Mouse (Mus musculus) limb, embryonic 11.5 days (tissue): ENCODE data around the gene Sclt1. TPM values are rescaled to one million over a fixed set of nuclear protein-coding genes. Genes with fewer than 3 reads are reported as not detected.

Experiments used
- ATAC-seq: fragments of 200-750 bp; cut with Nextera tagmentation; 2 replicates; pipeline ENCODE4 v1.8.0; 2017; ENCODE audit warnings: low read depth; ENCODE audit not compliant: insufficient number of reproducible peaks, low FRiP score, low TSS enrichment
- DNase-seq: peaks from one replicate; pipeline ENCODE4 v3.0.0-alpha.2; 2015; ENCODE audit warnings: low spot score
- H3K27ac ChIP-seq: fragments of 300-500 bp; sonication (generic); replicated peaks from 2 replicates; pipeline ENCODE4 v1.5.1; 2014; ENCODE audit warnings: low read depth, mild to moderate bottlenecking, low read length
- H3K27me3 ChIP-seq: fragments of 300-500 bp; sonication (generic); 2 replicates; pipeline ENCODE4 v1.6.1; 2014; ENCODE audit warnings: mild to moderate bottlenecking, low read length, mixed read lengths; ENCODE audit not compliant: control insufficient read depth, insufficient read depth
- H3K36me3 ChIP-seq: fragments of 300-500 bp; sonication (generic); 2 replicates; pipeline ENCODE4 v1.6.1; 2014; ENCODE audit warnings: mild to moderate bottlenecking, low read length, moderate library complexity, mixed read lengths; ENCODE audit not compliant: control insufficient read depth, insufficient read depth
- H3K4me1 ChIP-seq: fragments of 300-500 bp; sonication (generic); 2 replicates; pipeline ENCODE4 v1.6.1; 2014; ENCODE audit warnings: low read length, mixed read lengths; ENCODE audit not compliant: control insufficient read depth, insufficient read depth
- H3K4me2 ChIP-seq: fragments of 300-500 bp; sonication (generic); 2 replicates; pipeline ENCODE4 v1.6.1; 2014; ENCODE audit warnings: low read depth, mild to moderate bottlenecking, moderate library complexity; ENCODE audit not compliant: severe bottlenecking
- H3K4me3 ChIP-seq: fragments of 300-500 bp; sonication (generic); 2 replicates; pipeline ENCODE4 v1.5.1; 2014; ENCODE audit warnings: low read depth, low read length
- H3K9ac ChIP-seq: fragments of 300-500 bp; sonication (generic); 2 replicates; pipeline ENCODE4 v1.6.1; 2014; ENCODE audit warnings: mild to moderate bottlenecking, low read length
- H3K9me3 ChIP-seq: fragments of 300-500 bp; sonication (generic); 2 replicates; pipeline ENCODE4 v1.6.1; 2016; ENCODE audit warnings: low read length; ENCODE audit not compliant: control insufficient read depth
- WGBS: fragments of 180-500 bp; shearing (Covaris S2); extraction: QIAGEN DNeasy Blood & Tissue Kit; methylation state at CpG from one replicate; pipeline ENCODE4 v1.1.7; 2014; 5-methylcytosine and 5-hydroxymethylcytosine counted together
- polyA plus RNA-seq: library from polyadenylated mRNA; unstranded; fragments of >200 nt; fragmentation: Nextera tagmentation; extraction: Ambion mirVana; gene quantifications from 2 replicates; pipeline ENCODE4 v1.2.1, GENCODE M21; 2014

The Sclt1 gene
- polyA plus RNA-seq, 1 experiment from 2014 or later: 27.3 TPM

GRCm38 (mm10) chr3:41594097-41594879, 148.0 kb downstream of the Sclt1 start:
- H3K36me3 ChIP-seq: peaks cover 4% of the 10 kb centered on the region; the same call in 1 of the 2 replicates
- H3K9ac ChIP-seq: no peak overlapping the region

DNA sequence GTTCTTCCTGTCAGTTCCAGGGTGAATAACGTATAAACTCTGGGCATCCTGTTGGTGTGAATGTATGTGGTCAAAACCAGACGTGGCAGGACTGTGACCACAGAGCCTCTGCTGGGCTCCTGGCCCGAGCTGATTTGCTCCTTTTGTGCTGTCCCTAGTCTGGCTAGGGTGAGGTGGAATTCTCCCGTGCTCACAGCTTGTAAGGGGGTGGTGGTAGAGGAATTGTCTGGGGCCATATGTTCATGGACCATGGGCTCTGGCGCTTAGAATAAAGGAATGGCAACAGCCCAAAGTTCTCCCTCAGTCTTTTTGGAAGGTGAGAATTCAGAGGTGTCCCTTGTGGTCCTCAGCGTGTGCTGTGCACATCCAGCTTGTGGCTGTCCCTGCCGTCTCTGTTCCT, 149.5 kb downstream of the Sclt1 start:
- no peak overlapping the region for H3K27ac ChIP-seq
- peaks cover 4% of the 10 kb centered on the region; the same call in 1 of the 2 replicates for H3K36me3 ChIP-seq
- 86% methylated on average over 7 of the region's 7 CpGs for WGBS
- no peak for ATAC-seq
- no peaks in the 10 kb centered on the region for H3K9me3 ChIP-seq
- no peak for DNase-seq
- H3K4me3 ChIP-seq: no peak overlapping the region
- H3K9ac ChIP-seq: no peak overlapping the region
- no peaks in the 10 kb centered on the region for H3K4me1 ChIP-seq
- no peak overlapping the region for H3K4me2 ChIP-seq
- no peaks in the 10 kb centered on the region for H3K27me3 ChIP-seq

More at GRCm38 (mm10) chr3:41594097-41594879, 148.0 kb downstream of the Sclt1 start:
- no peak for ATAC-seq
- Histone ChIP-seq H3K27ac (no peak overlapping the region), H3K27me3 (no peaks in the 10 kb centered on the region), H3K4me2 (no peak overlapping the region), H3K4me1 (no peaks in the 10 kb centered on the region), H3K9me3 (no peaks in the 10 kb centered on the region), H3K4me3 (no peak overlapping the region)
- no peak for DNase-seq
- 77% methylated on average over 9 of the region's 9 CpGs for WGBS

- Histone ChIP-seq H3K9ac (no peak overlapping the region), H3K4me3 (no peak overlapping the region), H3K27ac (no peak overlapping the region), H3K36me3 (peaks cover 4% of the 10 kb centered on the region; the same call in 1 of the 2 replicates), H3K27me3 (no peaks in the 10 kb centered on the region), H3K4me2 (no peak overlapping the region), H3K9me3 (no peaks in the 10 kb centered on the region), H3K4me1 (no peaks in the 10 kb centered on the region)
- no peak for ATAC-seq
- WGBS: 92% methylated on average over 14 of the region's 14 CpGs
- DNase-seq: no peak
Measured at GRCm38 (mm10) chr3:41591651-41592170, 150.6 kb downstream of the Sclt1 start.

- no peaks in the 10 kb centered on the region for H3K9me3 ChIP-seq
- no peak overlapping the region for H3K9ac ChIP-seq
- H3K36me3 ChIP-seq: peaks cover 4% of the 10 kb centered on the region; the same call in 1 of the 2 replicates
- no peak overlapping the region for H3K27ac ChIP-seq
- H3K4me1 ChIP-seq: no peaks in the 10 kb centered on the region
- no peak overlapping the region for H3K4me3 ChIP-seq
- DNase-seq (no peak), ATAC-seq (no peak)
- 90% methylated on average over 20 of the region's 20 CpGs for WGBS
- no peaks in the 10 kb centered on the region for H3K27me3 ChIP-seq
- no peak overlapping the region for H3K4me2 ChIP-seq
Measured at GRCm38 (mm10) chr3:41590695-41591559, 151.4 kb downstream of the Sclt1 start.

GRCm38 (mm10) chr3:41589988-41590387, 152.3 kb downstream of the Sclt1 start:
- no peak for ATAC-seq
- Histone ChIP-seq H3K9me3 (no peaks in the 10 kb centered on the region), H3K36me3 (peaks cover 4% of the 10 kb centered on the region; the same call in 1 of the 2 replicates), H3K27me3 (no peaks in the 10 kb centered on the region), H3K4me3 (no peak overlapping the region), H3K27ac (no peak overlapping the region), H3K4me2 (no peak overlapping the region), H3K9ac (no peak overlapping the region), H3K4me1 (no peaks in the 10 kb centered on the region)
- DNase-seq: no peak
- WGBS: 88% methylated on average over 4 of the region's 4 CpGs

DNA sequence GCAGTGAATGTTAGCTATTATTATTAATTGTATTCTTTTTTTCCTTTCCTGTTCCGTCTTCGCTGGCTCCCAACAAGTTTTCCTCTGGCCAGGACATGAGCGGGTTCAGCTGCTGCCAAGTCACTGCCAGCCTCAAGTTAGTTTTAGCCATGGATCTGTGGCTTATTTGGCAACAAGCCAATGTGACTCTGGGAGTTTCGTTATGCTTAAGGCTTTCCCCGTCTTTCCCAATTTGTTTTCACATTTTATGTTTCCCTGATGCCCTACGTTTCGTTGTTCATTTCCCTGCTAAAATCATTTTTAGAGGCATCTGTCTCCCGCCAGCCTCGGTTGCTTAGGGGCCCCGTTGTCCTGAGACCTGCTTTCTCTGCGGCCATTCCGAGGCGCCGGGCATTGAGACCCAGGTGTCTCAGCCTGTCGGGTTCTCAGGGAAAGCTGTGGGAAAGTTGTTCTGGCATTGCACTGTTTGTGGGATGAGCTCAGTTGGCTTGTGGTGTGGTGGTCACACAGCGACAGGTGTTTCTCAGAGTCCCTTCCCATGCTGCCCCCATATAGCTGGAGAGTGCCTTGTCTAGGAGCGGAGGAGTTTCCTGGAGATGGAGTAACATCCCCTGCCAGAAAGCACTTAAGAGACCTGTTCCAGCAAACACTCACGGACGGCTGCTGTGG, 152.9 kb downstream of the Sclt1 start:
- Histone ChIP-seq H3K4me3 (no peak overlapping the region), H3K4me2 (no peak overlapping the region), H3K27me3 (no peaks in the 10 kb centered on the region), H3K36me3 (peaks cover 4% of the 10 kb centered on the region; the same call in 1 of the 2 replicates), H3K4me1 (no peaks in the 10 kb centered on the region), H3K27ac (no peak overlapping the region), H3K9me3 (no peaks in the 10 kb centered on the region), H3K9ac (no peak overlapping the region)
- ATAC-seq (no peak), DNase-seq (no peak)
- 89% methylated on average over 19 of the region's 19 CpGs for WGBS

GRCm38 (mm10) chr3:41588495-41588894, 153.8 kb downstream of the Sclt1 start:
- Histone ChIP-seq H3K9ac (no peak overlapping the region), H3K4me3 (no peak overlapping the region), H3K4me1 (no peaks in the 10 kb centered on the region), H3K9me3 (no peaks in the 10 kb centered on the region), H3K4me2 (no peak overlapping the region), H3K27me3 (no peaks in the 10 kb centered on the region), H3K27ac (no peak overlapping the region), H3K36me3 (peaks cover 1% of the 10 kb centered on the region; the same call in 1 of the 2 replicates)
- DNase-seq (no peak), ATAC-seq (no peak)
- WGBS: 88% methylated on average over 8 of the region's 8 CpGs

DNA sequence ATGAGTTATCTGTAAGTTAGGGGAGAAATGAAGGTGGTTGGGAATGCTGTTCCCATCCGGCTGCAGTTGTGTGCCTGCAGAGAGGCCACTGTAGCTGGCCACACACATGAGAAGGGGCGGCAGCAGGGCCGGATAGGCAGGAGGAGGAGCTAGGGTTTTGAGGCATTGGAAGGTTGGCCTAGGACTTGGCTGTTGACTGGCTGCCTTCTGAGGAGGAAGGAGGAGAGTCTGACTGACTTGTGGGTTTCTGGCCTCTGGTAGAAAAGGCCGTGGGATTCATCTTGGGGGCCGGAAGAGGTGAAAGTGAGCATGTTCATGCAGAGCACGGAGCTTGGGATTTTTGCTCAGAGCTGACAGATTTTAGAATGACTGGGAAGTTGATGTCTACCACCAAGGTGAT, 154.7 kb downstream of the Sclt1 start:
- H3K36me3 ChIP-seq: no peaks in the 10 kb centered on the region; the same call in 1 of the 2 replicates
- 71% methylated on average over 6 of the region's 6 CpGs for WGBS
- ATAC-seq: no peak

More for the DNA sequence above, 154.7 kb downstream of the Sclt1 start:
- no peak overlapping the region for H3K4me2 ChIP-seq
- no peak overlapping the region for H3K4me3 ChIP-seq
- no peaks in the 10 kb centered on the region for H3K27me3 ChIP-seq
- no peaks in the 10 kb centered on the region for H3K4me1 ChIP-seq
- DNase-seq: no peak
- no peak overlapping the region for H3K9ac ChIP-seq
- H3K27ac ChIP-seq: no peak overlapping the region
- no peaks in the 10 kb centered on the region for H3K9me3 ChIP-seq
